Mouse (Mus musculus) retina, embryonic 14.5 days (tissue): ENCODE data around the gene Cfdp1.

Source experiments
- DNase-seq: peaks from one replicate; pipeline ENCODE4 v3.0.0-alpha.2; 2015; ENCODE audit warnings: low spot score

Cfdp1 gene

GRCm38 (mm10) chr8:111769296-111769695, 84.8 kb downstream of the Cfdp1 start:
- DNase-seq = no peak

GRCm38 (mm10) chr8:111768651-111769050, 85.4 kb downstream of the Cfdp1 start:
- DNase-seq = no peak

GRCm38 (mm10) chr8:111765616-111766015, 88.5 kb downstream of the Cfdp1 start:
- DNase-seq = no peak

- no peak for DNase-seq
Observed at GRCm38 (mm10) chr8:111765096-111765495, 89.0 kb downstream of the Cfdp1 start.

- DNase-seq = no peak
Observed at GRCm38 (mm10) chr8:111760708-111761107, 93.4 kb downstream of the Cfdp1 start.

- DNase-seq = no peak
Observed at GRCm38 (mm10) chr8:111758817-111759216, 95.3 kb downstream of the Cfdp1 start.

- no peak for DNase-seq
Observed at GRCm38 (mm10) chr8:111757599-111757998, 96.5 kb downstream of the Cfdp1 start.

- DNase-seq = no peak
Observed at GRCm38 (mm10) chr8:111754736-111755135, 99.4 kb downstream of the Cfdp1 start.

GRCm38 (mm10) chr8:111754088-111754487, 100.0 kb downstream of the Cfdp1 start:
- no peak for DNase-seq

- no peak for DNase-seq
Observed at GRCm38 (mm10) chr8:111748766-111749165, 105.3 kb downstream of the Cfdp1 start.

GRCm38 (mm10) chr8:111747866-111748649, 106.0 kb downstream of the Cfdp1 start:
- no peak for DNase-seq

GRCm38 (mm10) chr8:111746582-111747465, 107.3 kb downstream of the Cfdp1 start:
- DNase-seq = no peak

- DNase-seq = peak; percentile 72
Observed at GRCm38 (mm10) chr8:111745591-111746418, 108.3 kb downstream of the Cfdp1 start.

GRCm38 (mm10) chr8:111745086-111745485, 109.0 kb downstream of the Cfdp1 start:
- DNase-seq = no peak

- DNase-seq = peak; percentile 88
Observed at GRCm38 (mm10) chr8:111743792-111744696, 110.0 kb downstream of the Cfdp1 start, which contains the start of gene Bcar1. Gene Bcar1, minus strand, starts transcription at chr8:111743809.

- peak; percentile 62 for DNase-seq
Observed at GRCm38 (mm10) chr8:111743101-111743791, 110.8 kb downstream of the Cfdp1 start.

- DNase-seq = no peak
Observed at GRCm38 (mm10) chr8:111742261-111743037, 111.6 kb downstream of the Cfdp1 start.

- DNase-seq = no peak
Observed at GRCm38 (mm10) chr8:111741556-111741955, 112.5 kb downstream of the Cfdp1 start.

GRCm38 (mm10) chr8:111740994-111741393, 113.1 kb downstream of the Cfdp1 start:
- DNase-seq = no peak
